Mouse (Mus musculus): ENCODE results near the gene Mmp25. TPM values are rescaled to one million over a fixed set of nuclear protein-coding genes. Genes with fewer than 3 reads are reported as not detected.

The Mmp25 gene
- total and polyA plus RNA-seq, 3 experiments = not detected

- no peak for DNase-seq (ENCODE audit: extremely low read depth)
- Histone ChIP-seq H3K4me1 (ENCODE audit: control insufficient read depth in 1 of 2, insufficient read depth in 2 of 2) (peaks cover 10 to 12% of the 10 kb centered on the region in 2 experiments; a peak in 3 of 4 replicates), H3K9me3 (replicated peaks; ENCODE audit: low read length) (no peaks in the 10 kb centered on the region), H3K79me2 (replicated peaks; ENCODE audit: control insufficient read depth, extremely low read depth, insufficient read depth, poor library complexity, severe bottlenecking) (no peaks in the 10 kb centered on the region), H3K27ac (ENCODE audit: insufficient read depth, low read depth) (no peak within 1 kb of the TSS), H3K4me2 (ENCODE audit: insufficient read depth, low read depth, poor library complexity, severe bottlenecking) (no peak within 1 kb of the TSS), H3K4me3 (replicated peaks in 1 of 3; ENCODE audit: low read depth in 2 of 3, low read length in 2 of 3, poor library complexity in 1 of 3) (no peak within 1 kb of the TSS), H3K27me3 (replicated peaks) (peaks cover 67% of the 10 kb centered on the region), H3K36me3 (replicated peaks in 1 of 2; ENCODE audit: control insufficient read depth in 1 of 2, insufficient read depth in 1 of 2, low read length in 1 of 2) (no peaks in the 10 kb centered on the region), H3K9ac (ENCODE audit: insufficient read depth, low read depth) (no peak within 1 kb of the TSS)
- in situ Hi-C loops (cut with MboI; ENCODE audit: low pct_ligation_motif_present, low pct_unique_long_range_greater_than_20kb, low sequenced_read_pairs) = no loop called here
- no peak for TF ChIP-seq SIN3A (IDR thresholded peaks at IDR 0.05; ENCODE audit: low read length)
- TF ChIP-seq PAX5 (IDR thresholded peaks at IDR 0.05; ENCODE audit: low read length) = no peak
- TF ChIP-seq ZNF384 (IDR thresholded peaks at IDR 0.05; ENCODE audit: low read depth, low read length) = no peak
- no peak for TF ChIP-seq ELF1 (IDR thresholded peaks at IDR 0.05; ENCODE audit: low read depth, low read length)
- no peak for TF ChIP-seq HCFC1 (IDR thresholded peaks at IDR 0.05; ENCODE audit: low read depth, low read length)
- no peak for TF ChIP-seq TCF12 (IDR thresholded peaks at IDR 0.05; ENCODE audit: low read depth, low read length)
- TF ChIP-seq RCOR1 (conservative IDR thresholded peaks at IDR 0.05; ENCODE audit: low read depth, low read length) = no peak
- TF ChIP-seq NELFE (IDR thresholded peaks at IDR 0.05; ENCODE audit: low read depth, low read length) = no peak
- TF ChIP-seq BHLHE40 (IDR thresholded peaks at IDR 0.05; ENCODE audit: low read depth, low read length) = no peak
- dilution Hi-C loops (cut with MboI; ENCODE audit: extremely low pct_ligation_motif_present, extremely low pct_unique_long_range_greater_than_20kb, low sequenced_read_pairs) = no loop called here
Observed at GRCm38 (mm10) chr17:23683856-23684672, 39.0 kb upstream of the Mmp25 start, which contains the start of gene Cldn9. TSS of gene Cldn9 (minus strand) at chr17:23684026.

DNA sequence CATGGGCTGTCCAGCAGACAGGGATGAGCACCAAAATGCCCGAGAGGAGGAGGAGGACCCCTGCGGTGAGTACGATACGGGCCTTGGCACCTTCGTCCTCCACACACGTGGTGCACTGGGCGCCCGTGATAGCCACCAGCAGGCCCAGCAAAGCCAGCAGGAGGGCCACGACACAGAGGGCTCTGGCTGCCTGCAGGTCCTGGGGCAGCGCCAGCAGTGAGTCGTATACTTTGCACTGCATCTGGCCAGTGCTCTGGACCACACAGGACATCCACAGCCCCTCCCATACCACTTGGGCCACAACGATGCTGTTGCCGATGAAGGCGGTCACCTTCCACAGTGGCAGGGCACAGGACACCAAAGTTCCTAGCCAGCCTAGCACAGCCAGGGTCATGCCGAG is 38.1 kb upstream of the Mmp25 start:
- no peak overlapping the region for H3K4me3 ChIP-seq (replicated peaks in 1 of 3; ENCODE audit: low read depth in 2 of 3, low read length in 2 of 3, poor library complexity in 1 of 3)
- H3K27ac ChIP-seq (ENCODE audit: insufficient read depth, low read depth) = no peak overlapping the region
- H3K36me3 ChIP-seq (replicated peaks in 1 of 2; ENCODE audit: control insufficient read depth in 1 of 2, insufficient read depth in 1 of 2, low read length in 1 of 2) = no peaks in the 10 kb centered on the region
- dilution Hi-C loops (cut with MboI; ENCODE audit: extremely low pct_ligation_motif_present, extremely low pct_unique_long_range_greater_than_20kb, low sequenced_read_pairs) = no loop called here
- H3K4me1 ChIP-seq (ENCODE audit: control insufficient read depth in 1 of 2, insufficient read depth in 2 of 2) = peaks cover 12% of the 10 kb centered on the region in 2 experiments; a peak in 3 of 4 replicates
- H3K9ac ChIP-seq (ENCODE audit: insufficient read depth, low read depth) = no peak overlapping the region
- no peaks in the 10 kb centered on the region for H3K9me3 ChIP-seq (replicated peaks; ENCODE audit: low read length)
- H3K79me2 ChIP-seq (replicated peaks; ENCODE audit: control insufficient read depth, extremely low read depth, insufficient read depth, poor library complexity, severe bottlenecking) = no peaks in the 10 kb centered on the region
- in situ Hi-C loops (cut with MboI; ENCODE audit: low pct_ligation_motif_present, low pct_unique_long_range_greater_than_20kb, low sequenced_read_pairs) = no loop called here
- H3K4me2 ChIP-seq (ENCODE audit: insufficient read depth, low read depth, poor library complexity, severe bottlenecking) = no peak overlapping the region
- TF ChIP-seq CHD1 (IDR thresholded peaks at IDR 0.05; ENCODE audit: low read depth, low read length) (no peak), IRF4 (IDR thresholded peaks at IDR 0.05; ENCODE audit: low read depth, low read length) (no peak)
- DNase-seq (ENCODE audit: extremely low read depth) = no peak
- H3K27me3 ChIP-seq (replicated peaks) = peaks cover 74% of the 10 kb centered on the region

- Histone ChIP-seq H3K79me2 (replicated peaks; ENCODE audit: control insufficient read depth, extremely low read depth, insufficient read depth, poor library complexity, severe bottlenecking) (no peaks in the 10 kb centered on the region), H3K9ac (ENCODE audit: insufficient read depth, low read depth) (no peak overlapping the region), H3K27ac (ENCODE audit: insufficient read depth, low read depth) (no peak overlapping the region), H3K4me2 (ENCODE audit: insufficient read depth, low read depth, poor library complexity, severe bottlenecking) (no peak overlapping the region), H3K4me3 (replicated peaks in 1 of 3; ENCODE audit: low read depth in 2 of 3, low read length in 2 of 3, poor library complexity in 1 of 3) (no peak overlapping the region), H3K9me3 (replicated peaks; ENCODE audit: low read length) (no peaks in the 10 kb centered on the region), H3K4me1 (ENCODE audit: control insufficient read depth in 1 of 2, insufficient read depth in 2 of 2) (peaks cover 12 to 17% of the 10 kb centered on the region in 2 experiments; a peak in 3 of 4 replicates), H3K36me3 (replicated peaks in 1 of 2; ENCODE audit: control insufficient read depth in 1 of 2, insufficient read depth in 1 of 2, low read length in 1 of 2) (no peaks in the 10 kb centered on the region), H3K27me3 (replicated peaks) (peaks cover 80% of the 10 kb centered on the region)
- in situ Hi-C loops (cut with MboI; ENCODE audit: low pct_ligation_motif_present, low pct_unique_long_range_greater_than_20kb, low sequenced_read_pairs) = no loop called here
- DNase-seq (ENCODE audit: extremely low read depth) = no peak
- dilution Hi-C loops (cut with MboI; ENCODE audit: extremely low pct_ligation_motif_present, extremely low pct_unique_long_range_greater_than_20kb, low sequenced_read_pairs) = no loop called here
- TF ChIP-seq TBP (conservative IDR thresholded peaks at IDR 0.05; ENCODE audit: low read depth, low read length) (no peak), CTCF (conservative IDR thresholded peaks at IDR 0.05 in 1 of 2, IDR thresholded peaks at IDR 0.05 in 1 of 2; ENCODE audit: low read depth in 2 of 2, low read length in 2 of 2) (no peak), MXI1 (IDR thresholded peaks at IDR 0.05; ENCODE audit: low read depth, low read length) (no peak)
Observed at GRCm38 (mm10) chr17:23682530-23682929, 37.5 kb upstream of the Mmp25 start.
